Mouse (Mus musculus) CH12.LX (cell line): ENCODE data around the gene Pipox.

Experiments
- CHD2 ChIP-seq: IDR thresholded peaks from 2 replicates; pipeline ENCODE4 v1.6.1; 2011; ENCODE audit warnings: low read length, improper control_type of control experiment
- CTCF ChIP-seq, 2 experiments: IDR thresholded peaks in 1 of 2; conservative IDR thresholded peaks in 1 of 2; 2 replicates each; pipeline ENCODE4 v1.5.1; 2011 to 2012; ENCODE audit warnings: low read depth in 2 of 2, low read length in 2 of 2, improper control_type of control experiment in 1 of 2, inconsistent platforms in 1 of 2, mild to moderate bottlenecking in 1 of 2, moderate library complexity in 1 of 2
- EP300 ChIP-seq: IDR thresholded peaks from 2 replicates; pipeline ENCODE4 v1.6.1; 2011; ENCODE audit warnings: low read length, improper control_type of control experiment
- ETS1 ChIP-seq: conservative IDR thresholded peaks from 2 replicates; pipeline ENCODE4 v1.6.1; 2012; ENCODE audit warnings: low read depth, mild to moderate bottlenecking, inconsistent platforms, low read length, improper control_type of control experiment, moderate library complexity
- GABPA ChIP-seq: IDR thresholded peaks from 2 replicates; pipeline ENCODE4 v1.6.1; 2012; ENCODE audit warnings: low read depth, low read length, improper control_type of control experiment, inconsistent platforms; ENCODE audit not compliant: insufficient replicate concordance
- JUND ChIP-seq: conservative IDR thresholded peaks from 2 replicates; pipeline ENCODE4 v1.6.1; 2011; ENCODE audit warnings: low read depth, low read length, improper control_type of control experiment
- MAFK ChIP-seq: IDR thresholded peaks from 2 replicates; pipeline ENCODE4 v1.6.1; 2011; ENCODE audit warnings: low read length, improper control_type of control experiment; ENCODE audit not compliant: insufficient replicate concordance
- NRF1 ChIP-seq: IDR thresholded peaks from 2 replicates; pipeline ENCODE4 v1.6.1; 2014; ENCODE audit warnings: low read depth, mild to moderate bottlenecking, inconsistent platforms, low read length, improper control_type of control experiment, moderate library complexity
- POLR2A ChIP-seq: IDR thresholded peaks from 2 replicates; pipeline ENCODE4 v1.6.1; 2011; ENCODE audit warnings: low read depth, mild to moderate bottlenecking, improper control_type of control experiment, low read length
- RCOR1 ChIP-seq: conservative IDR thresholded peaks from 2 replicates; pipeline ENCODE4 v1.6.1; 2012; ENCODE audit warnings: low read depth, mild to moderate bottlenecking, inconsistent platforms, low read length, improper control_type of control experiment
- SIN3A ChIP-seq: IDR thresholded peaks from 2 replicates; pipeline ENCODE4 v1.6.1; 2012; ENCODE audit warnings: low read length, improper control_type of control experiment, inconsistent platforms
- TCF12 ChIP-seq: IDR thresholded peaks from 2 replicates; pipeline ENCODE4 v1.6.1; 2014; ENCODE audit warnings: low read depth, mild to moderate bottlenecking, inconsistent platforms, low read length, improper control_type of control experiment
- ZC3H11A ChIP-seq: IDR thresholded peaks from 2 replicates; pipeline ENCODE4 v1.6.1; 2012; ENCODE audit warnings: low read depth, mild to moderate bottlenecking, inconsistent platforms, low read length, improper control_type of control experiment
- ZNF384 ChIP-seq: IDR thresholded peaks from 2 replicates; pipeline ENCODE4 v1.6.1; 2012; ENCODE audit warnings: low read depth, low read length, improper control_type of control experiment, inconsistent platforms

DNA sequence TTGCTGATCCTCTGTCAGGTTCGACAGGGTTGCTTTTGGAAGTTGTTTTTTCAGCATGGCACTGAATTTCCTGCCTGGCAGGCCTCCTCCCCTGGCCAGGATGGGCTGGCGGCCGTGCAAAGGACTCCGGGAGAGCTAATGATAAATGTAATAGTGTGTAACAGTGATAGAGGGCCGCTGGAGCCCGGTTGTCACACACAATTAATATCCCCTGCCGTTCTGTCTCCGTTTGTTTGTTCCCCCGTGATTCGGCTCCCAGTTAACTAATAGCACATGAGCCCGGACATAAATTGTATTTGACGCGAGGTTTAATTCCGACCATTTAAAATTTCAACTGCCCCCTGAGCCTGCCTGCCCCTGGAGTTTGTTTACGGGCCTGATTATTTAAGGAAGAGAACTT, 38.5 kb downstream of the Pipox start:
- TF ChIP-seq NRF1 (no peak), CTCF (conservative IDR thresholded peaks at IDR 0.05 in 1 of 2, IDR thresholded peaks at IDR 0.05 in 1 of 2; ENCODE audit: low read depth in 2 of 2, low read length in 2 of 2) (no peak), ZC3H11A (no peak), POLR2A (no peak), TCF12 (no peak), EP300 (no peak), RCOR1 (no peak), SIN3A (no peak), ZNF384 (no peak), CHD2 (no peak), MAFK (no peak), GABPA (no peak), JUND (no peak), ETS1 (no peak)
